Mouse (Mus musculus): ENCODE measurements around the gene Slc16a10. TPM values are rescaled to one million over a fixed set of nuclear protein-coding genes. Genes with fewer than 3 reads are reported as not detected.

Slc16a10 gene
- polyA plus RNA-seq, 1 experiment = 59.0 TPM

- TF ChIP-seq POLR2A (IDR thresholded peaks at IDR 0.05; ENCODE audit: borderline replicate concordance, low read depth, low read length) (no peak), CTCF (IDR thresholded peaks at IDR 0.05; ENCODE audit: low read depth, low read length) (no peak)
- Histone ChIP-seq H3K4me1 (ENCODE audit: control insufficient read depth, insufficient read depth, low read length) (no peaks in the 10 kb centered on the region), H3K4me3 (ENCODE audit: insufficient read depth, low read length) (no peak overlapping the region), H3K27ac (ENCODE audit: insufficient read depth, low read depth, low read length) (no peak overlapping the region)
These were observed 141.3 kb downstream of the Slc16a10 start for GRCm38 (mm10) chr10:40000746-40001145.

- no peak for TF ChIP-seq POLR2A (IDR thresholded peaks at IDR 0.05; ENCODE audit: borderline replicate concordance, low read depth, low read length)
- no peak for TF ChIP-seq CTCF (IDR thresholded peaks at IDR 0.05; ENCODE audit: low read depth, low read length)
- H3K4me1 ChIP-seq (ENCODE audit: control insufficient read depth, insufficient read depth, low read length) = no peaks in the 10 kb centered on the region
These were observed 150.9 kb downstream of the Slc16a10 start for GRCm38 (mm10) chr10:39991155-39991554.

GRCm38 (mm10) chr10:39986466-39986865 lies 155.6 kb downstream of the Slc16a10 start, which contains the start of gene Mfsd4b5:
Mfsd4b5 (minus strand) TSS chr10:39986646.
- H3K4me1 ChIP-seq (ENCODE audit: control insufficient read depth, insufficient read depth, low read length) = no peaks in the 10 kb centered on the region
- no peak within 1 kb of the TSS for H3K4me3 ChIP-seq (ENCODE audit: insufficient read depth, low read length)
- H3K27ac ChIP-seq (ENCODE audit: insufficient read depth, low read depth, low read length) = no peak within 1 kb of the TSS
- TF ChIP-seq CTCF (IDR thresholded peaks at IDR 0.05; ENCODE audit: low read depth, low read length) (no peak), POLR2A (IDR thresholded peaks at IDR 0.05; ENCODE audit: borderline replicate concordance, low read depth, low read length) (no peak)

More at GRCm38 (mm10) chr10:39991155-39991554, 150.9 kb downstream of the Slc16a10 start:
- Histone ChIP-seq H3K27ac (ENCODE audit: insufficient read depth, low read depth, low read length) (no peak overlapping the region), H3K4me3 (ENCODE audit: insufficient read depth, low read length) (no peak overlapping the region)

Other genes with a start within 250 kb of the Slc16a10 start
- gene Mfsd4b4, start 243.0 kb downstream of the Slc16a10 start, polyA plus RNA-seq (2012; ENCODE audit: insufficient read depth, insufficient read length, missing spikeins) = 6.8 and 8.2 TPM in 2 replicates
- not detected in 2 replicates for gene Mfsd4b2, start 215.3 kb downstream of the Slc16a10 start, polyA plus RNA-seq (2012; ENCODE audit: insufficient read depth, insufficient read length, missing spikeins)
- 1.4 TPM in 2 replicates for gene Mfsd4b3, start 182.1 kb downstream of the Slc16a10 start, polyA plus RNA-seq (2012; ENCODE audit: insufficient read depth, insufficient read length, missing spikeins)
- gene Mfsd4b5, start 155.6 kb downstream of the Slc16a10 start, polyA plus RNA-seq (2012; ENCODE audit: insufficient read depth, insufficient read length, missing spikeins) = not detected in 2 replicates
- not detected in 2 replicates for gene Mfsd4b1, start 117.0 kb downstream of the Slc16a10 start, polyA plus RNA-seq (2012; ENCODE audit: insufficient read depth, insufficient read length, missing spikeins)
- gene Rpf2, start 104.8 kb upstream of the Slc16a10 start, polyA plus RNA-seq (2012; ENCODE audit: insufficient read depth, insufficient read length, missing spikeins) = 27.4 and 28.9 TPM in 2 replicates
- gene Gtf3c6, start 115.8 kb upstream of the Slc16a10 start, polyA plus RNA-seq (2012; ENCODE audit: insufficient read depth, insufficient read length, missing spikeins) = 36.4 and 47.3 TPM in 2 replicates
- gene Amd1, start 159.9 kb upstream of the Slc16a10 start, polyA plus RNA-seq (2012; ENCODE audit: insufficient read depth, insufficient read length, missing spikeins) = 40.0 and 44.2 TPM in 2 replicates
- gene Cdk19, start 197.3 kb upstream of the Slc16a10 start, polyA plus RNA-seq (2012; ENCODE audit: insufficient read depth, insufficient read length, missing spikeins) = 38.4 and 41.2 TPM in 2 replicates